Mouse (Mus musculus) embryonic facial prominence, embryonic 10.5 days (tissue): ENCODE data around the gene Wfikkn2. TPM values are rescaled to one million over a fixed set of nuclear protein-coding genes. Genes with fewer than 3 reads are reported as not detected.

Experiments used
- DNase-seq: peaks from one replicate; pipeline ENCODE4 v3.0.0-alpha.2; 2017; ENCODE audit warnings: low spot score
- H3K27ac ChIP-seq: fragments of 300-500 bp; sonication (generic); replicated peaks from 2 replicates; pipeline ENCODE4 v1.5.1; 2016; ENCODE audit warnings: mild to moderate bottlenecking
- H3K27me3 ChIP-seq: fragments of 300-500 bp; sonication (generic); replicated peaks from 2 replicates; pipeline ENCODE4 v1.6.1; 2016; ENCODE audit warnings: low read depth, mild to moderate bottlenecking; ENCODE audit not compliant: poor library complexity, severe bottlenecking
- H3K36me3 ChIP-seq: fragments of 300-500 bp; sonication (generic); replicated peaks from 2 replicates; pipeline ENCODE4 v1.6.1; 2016; ENCODE audit warnings: mild to moderate bottlenecking, moderate library complexity
- H3K4me1 ChIP-seq: fragments of 300-500 bp; sonication (generic); 2 replicates; pipeline ENCODE4 v1.6.1; 2016
- H3K4me3 ChIP-seq: fragments of 300-500 bp; sonication (generic); 2 replicates; pipeline ENCODE4 v1.5.1; 2016; ENCODE audit warnings: mild to moderate bottlenecking, moderate library complexity
- H3K9me3 ChIP-seq: fragments of 300-500 bp; sonication (generic); 2 replicates; pipeline ENCODE4 v1.6.1; 2016; ENCODE audit warnings: mild to moderate bottlenecking
- WGBS: fragments of 180-500 bp; shearing (Covaris S2); methylation state at CpG from one replicate; pipeline ENCODE4 v1.1.7; 2016; 5-methylcytosine and 5-hydroxymethylcytosine counted together
- polyA plus RNA-seq: library from polyadenylated mRNA; unstranded; fragments of >200 nt; fragmentation: Nextera tagmentation; extraction: Ambion mirVana; gene quantifications from 2 replicates; pipeline ENCODE4 v1.2.1, GENCODE M21; 2016

Wfikkn2 gene
- polyA plus RNA-seq, 1 experiment from 2014 or later = 2.4 TPM

GRCm38 (mm10) chr11:94231821-94232552 is 13.8 kb downstream of the Wfikkn2 start:
- Histone ChIP-seq H3K9me3 (no peaks in the 10 kb centered on the region), H3K4me1 (peaks cover 42% of the 10 kb centered on the region), H3K36me3 (no peaks in the 10 kb centered on the region), H3K27me3 (no peaks in the 10 kb centered on the region), H3K4me3 (no peak overlapping the region), H3K27ac (no peak overlapping the region)
- 75% methylated on average over 19 of the region's 19 CpGs for WGBS
- no peak for DNase-seq

GRCm38 (mm10) chr11:94230244-94230643 is 15.6 kb downstream of the Wfikkn2 start:
- 86% methylated on average over 8 of the region's 8 CpGs for WGBS
- Histone ChIP-seq H3K27me3 (no peaks in the 10 kb centered on the region), H3K36me3 (no peaks in the 10 kb centered on the region), H3K9me3 (no peaks in the 10 kb centered on the region), H3K4me3 (no peak overlapping the region), H3K27ac (no peak overlapping the region), H3K4me1 (peaks cover 44% of the 10 kb centered on the region)
- no peak for DNase-seq

GRCm38 (mm10) chr11:94229207-94229960 is 16.4 kb downstream of the Wfikkn2 start:
- WGBS = 90% methylated on average over 5 of the region's 5 CpGs
- peaks cover 44% of the 10 kb centered on the region for H3K4me1 ChIP-seq
- no peak overlapping the region for H3K27ac ChIP-seq
- no peak overlapping the region for H3K4me3 ChIP-seq
- H3K36me3 ChIP-seq = no peaks in the 10 kb centered on the region
- DNase-seq = no peak
- H3K9me3 ChIP-seq = no peaks in the 10 kb centered on the region
- no peaks in the 10 kb centered on the region for H3K27me3 ChIP-seq

- no peak for DNase-seq
- no peaks in the 10 kb centered on the region for H3K36me3 ChIP-seq
- no peaks in the 10 kb centered on the region for H3K27me3 ChIP-seq
- no peak overlapping the region for H3K4me3 ChIP-seq
- peaks cover 40% of the 10 kb centered on the region for H3K4me1 ChIP-seq
- H3K27ac ChIP-seq = peak overlapping the region; percentile 62
- no peaks in the 10 kb centered on the region for H3K9me3 ChIP-seq
- WGBS = 37% methylated on average over 9 of the region's 9 CpGs
Observed at GRCm38 (mm10) chr11:94228416-94228815, 17.4 kb downstream of the Wfikkn2 start.

DNA sequence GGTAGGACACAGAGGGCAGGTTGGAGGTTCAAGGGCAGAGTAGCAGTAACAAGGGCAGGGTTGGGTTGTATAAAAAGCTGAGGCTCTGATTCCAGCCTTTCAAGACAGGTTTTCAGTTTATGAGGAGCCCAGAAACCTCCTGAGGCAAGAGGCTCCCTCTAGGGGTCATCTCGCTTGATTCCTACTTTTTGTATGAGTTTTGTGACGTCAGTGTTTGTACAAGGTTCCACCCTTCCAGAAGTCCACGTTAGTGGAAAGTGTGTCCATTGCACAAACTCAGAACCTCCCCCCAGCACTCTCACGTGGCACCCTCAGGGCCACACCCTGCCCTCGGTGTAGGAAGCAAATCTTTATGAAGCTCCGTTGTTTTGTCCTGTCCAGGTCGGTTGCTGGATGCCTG is 19.8 kb downstream of the Wfikkn2 start:
- no peak overlapping the region for H3K27ac ChIP-seq
- H3K36me3 ChIP-seq = no peaks in the 10 kb centered on the region
- peaks cover 27% of the 10 kb centered on the region for H3K4me1 ChIP-seq
- no peaks in the 10 kb centered on the region for H3K27me3 ChIP-seq
- DNase-seq = peak; percentile 31
- H3K4me3 ChIP-seq = no peak overlapping the region
- whole genome bisulfite sequencing = 46% methylated on average over 7 of the region's 7 CpGs
- H3K9me3 ChIP-seq = no peaks in the 10 kb centered on the region

GRCm38 (mm10) chr11:94223531-94223930 is 22.3 kb downstream of the Wfikkn2 start:
- H3K36me3 ChIP-seq = no peaks in the 10 kb centered on the region
- WGBS = 83% methylated on average over 9 of the region's 9 CpGs
- no peaks in the 10 kb centered on the region for H3K9me3 ChIP-seq
- peaks cover 27% of the 10 kb centered on the region for H3K4me1 ChIP-seq
- H3K4me3 ChIP-seq = no peak overlapping the region
- no peak for DNase-seq
- H3K27ac ChIP-seq = no peak overlapping the region
- H3K27me3 ChIP-seq = no peaks in the 10 kb centered on the region

- no peak overlapping the region for H3K27ac ChIP-seq
- no peaks in the 10 kb centered on the region for H3K9me3 ChIP-seq
- H3K4me3 ChIP-seq = no peak overlapping the region
- peaks cover 25% of the 10 kb centered on the region for H3K4me1 ChIP-seq
- H3K27me3 ChIP-seq = no peaks in the 10 kb centered on the region
- no peak for DNase-seq
- H3K36me3 ChIP-seq = no peaks in the 10 kb centered on the region
- WGBS = 96% methylated on average over 7 of the region's 7 CpGs
Observed at GRCm38 (mm10) chr11:94221257-94221656, 24.5 kb downstream of the Wfikkn2 start.

DNA sequence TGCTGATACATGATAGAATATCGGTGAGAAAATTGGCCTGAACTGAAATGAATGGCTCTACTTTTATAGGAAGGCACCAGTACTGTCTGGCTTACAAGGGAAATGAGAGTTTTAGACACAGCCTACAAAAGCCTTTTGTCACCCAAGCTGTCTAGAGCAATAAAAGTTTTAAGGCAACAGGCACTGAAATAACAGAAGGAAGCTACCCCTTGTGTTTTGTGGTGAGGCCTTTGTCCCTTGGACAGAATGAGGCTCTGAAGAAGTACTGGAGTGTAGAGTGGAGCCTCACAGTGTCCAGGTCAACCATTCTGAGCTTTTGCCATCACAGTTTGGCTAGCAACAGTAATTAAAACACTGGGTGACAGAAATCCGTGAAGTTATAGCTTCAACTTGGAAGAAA is 29.6 kb downstream of the Wfikkn2 start:
- no peaks in the 10 kb centered on the region for H3K27me3 ChIP-seq
- WGBS = 62% methylated on average over 2 of the region's 2 CpGs
- no peak overlapping the region for H3K27ac ChIP-seq
- no peak overlapping the region for H3K4me3 ChIP-seq
- H3K9me3 ChIP-seq = no peaks in the 10 kb centered on the region
- peaks cover 19% of the 10 kb centered on the region for H3K36me3 ChIP-seq
- peaks cover 43% of the 10 kb centered on the region for H3K4me1 ChIP-seq
- no peak for DNase-seq

- H3K9me3 ChIP-seq = no peaks in the 10 kb centered on the region
- no peak for DNase-seq
- no peaks in the 10 kb centered on the region for H3K27me3 ChIP-seq
- peaks cover 43% of the 10 kb centered on the region for H3K4me1 ChIP-seq
- peaks cover 19% of the 10 kb centered on the region for H3K36me3 ChIP-seq
- H3K27ac ChIP-seq = no peak overlapping the region
- no peak overlapping the region for H3K4me3 ChIP-seq
- WGBS = 94% methylated on average over 3 of the region's 3 CpGs
Observed at GRCm38 (mm10) chr11:94215581-94215980, 30.2 kb downstream of the Wfikkn2 start.

DNA sequence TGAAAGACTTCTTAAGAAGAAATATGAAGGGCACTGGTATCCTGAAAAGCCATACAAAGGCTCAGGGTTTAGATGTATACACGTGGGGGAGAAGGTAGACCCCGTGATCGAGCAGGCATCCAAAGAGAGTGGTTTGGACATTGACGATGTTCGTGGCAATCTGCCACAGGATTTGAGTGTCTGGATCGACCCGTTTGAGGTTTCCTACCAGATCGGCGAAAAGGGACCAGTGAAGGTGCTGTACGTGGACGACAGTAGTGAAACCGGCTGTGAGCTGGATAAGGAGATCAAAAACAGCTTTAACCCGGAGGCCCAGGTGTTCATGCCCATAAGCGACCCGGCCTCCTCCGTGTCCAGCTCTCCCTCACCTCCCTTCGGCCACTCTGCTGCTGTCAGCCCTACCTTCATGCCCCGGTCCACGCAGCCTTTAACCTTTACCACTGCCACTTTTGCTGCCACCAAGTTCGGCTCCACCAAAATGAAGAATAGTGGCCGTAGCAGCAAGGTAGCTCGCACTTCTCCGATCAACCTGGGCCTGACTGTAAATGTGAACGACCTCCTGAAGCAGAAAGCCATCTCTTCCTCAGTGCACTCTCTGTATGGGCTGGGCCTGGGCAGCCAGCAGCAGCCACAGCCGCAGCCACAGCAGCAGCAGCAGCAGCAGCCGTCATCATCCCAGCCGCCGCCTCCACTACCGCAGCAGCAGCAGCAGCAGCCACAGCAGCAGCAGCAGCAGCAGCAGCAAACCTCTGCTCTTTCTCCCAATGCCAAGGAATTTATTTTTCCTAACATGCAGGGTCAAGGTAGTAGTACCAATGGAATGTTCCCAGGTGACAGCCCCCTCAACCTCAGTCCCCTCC is 31.8 kb downstream of the Wfikkn2 start:
- no peak for DNase-seq

GRCm38 (mm10) chr11:94212997-94213396 is 32.8 kb downstream of the Wfikkn2 start:
- peaks cover 34% of the 10 kb centered on the region for H3K4me1 ChIP-seq
- H3K9me3 ChIP-seq = no peaks in the 10 kb centered on the region
- WGBS = 77% methylated on average over 4 of the region's 4 CpGs
- peak overlapping the region; percentile 97 for H3K4me3 ChIP-seq
- H3K27ac ChIP-seq = no peak overlapping the region
- no peak for DNase-seq
- H3K27me3 ChIP-seq = no peaks in the 10 kb centered on the region
- H3K36me3 ChIP-seq = peaks cover 19% of the 10 kb centered on the region

More for the DNA sequence above, 31.8 kb downstream of the Wfikkn2 start:
- Histone ChIP-seq H3K4me1 (peaks cover 43% of the 10 kb centered on the region), H3K36me3 (peaks cover 19% of the 10 kb centered on the region), H3K4me3 (peak overlapping the region; percentile 17; the same call in 1 of the 2 replicates), H3K27me3 (no peaks in the 10 kb centered on the region), H3K27ac (no peak overlapping the region), H3K9me3 (no peaks in the 10 kb centered on the region)
- WGBS = 91% methylated on average over 29 of the region's 29 CpGs

DNA sequence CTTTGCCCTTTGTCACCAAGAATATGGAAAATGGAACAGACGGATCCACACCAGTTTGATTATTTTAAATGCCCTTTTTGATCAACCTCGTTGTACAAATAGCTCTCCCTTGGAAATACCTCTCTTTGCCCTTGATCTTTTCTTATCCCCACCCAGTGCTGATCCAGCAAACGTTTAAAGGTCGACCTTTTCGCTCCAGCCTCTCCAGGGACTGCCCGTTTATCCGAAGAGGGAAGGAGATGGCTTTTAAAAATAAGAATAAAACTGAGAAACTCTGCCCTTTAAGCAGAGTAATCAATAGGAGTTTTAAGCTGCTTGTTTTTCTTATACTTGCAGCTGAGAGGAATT is 33.3 kb downstream of the Wfikkn2 start:
- Histone ChIP-seq H3K27ac (peak overlapping the region; percentile 99), H3K4me1 (peaks cover 34% of the 10 kb centered on the region), H3K36me3 (peaks cover 19% of the 10 kb centered on the region), H3K27me3 (no peaks in the 10 kb centered on the region), H3K9me3 (no peaks in the 10 kb centered on the region), H3K4me3 (peak overlapping the region; percentile 97)
- DNase-seq = no peak
- WGBS = 1% methylated on average over 7 of the region's 7 CpGs
